Mouse (Mus musculus) testis, adult 2 months (tissue): ENCODE measurements around the gene Cdk7.

Experiments
- CTCF ChIP-seq: fragments of 200-500 bp; IDR thresholded peaks from 2 replicates; pipeline ENCODE4 v1.5.1; 2012; ENCODE audit warnings: low read depth, mild to moderate bottlenecking, inconsistent platforms, low read length, moderate library complexity; ENCODE audit not compliant: control insufficient read depth, insufficient read depth, insufficient replicate concordance
- POLR2A ChIP-seq: fragments of 200-500 bp; IDR thresholded peaks from 2 replicates; pipeline ENCODE4 v1.6.1; 2012; ENCODE audit warnings: low read depth, mild to moderate bottlenecking, inconsistent platforms, low read length, moderate library complexity; ENCODE audit not compliant: control insufficient read depth

GRCm38 (mm10) chr13:100746090-100746489 lies 15.4 kb upstream of the Cdk7 start:
- TF ChIP-seq CTCF (no peak), POLR2A (no peak)
